Mouse (Mus musculus): ENCODE measurements around the gene Slc5a4a.
A peak's percentile ranks its signal among the peaks of the same experiment; 100 is the strongest.

Slc5a4a gene

GRCm38 (mm10) chr10:76214161-76214560 is 66.9 kb downstream of the Slc5a4a start:
- ATAC-seq (ENCODE audit: insufficient number of reproducible peaks, low FRiP score, low TSS enrichment), result no peak

GRCm38 (mm10) chr10:76217056-76217455 is 69.8 kb downstream of the Slc5a4a start:
- no peak for ATAC-seq (ENCODE audit: insufficient number of reproducible peaks, low FRiP score, low TSS enrichment)

DNA sequence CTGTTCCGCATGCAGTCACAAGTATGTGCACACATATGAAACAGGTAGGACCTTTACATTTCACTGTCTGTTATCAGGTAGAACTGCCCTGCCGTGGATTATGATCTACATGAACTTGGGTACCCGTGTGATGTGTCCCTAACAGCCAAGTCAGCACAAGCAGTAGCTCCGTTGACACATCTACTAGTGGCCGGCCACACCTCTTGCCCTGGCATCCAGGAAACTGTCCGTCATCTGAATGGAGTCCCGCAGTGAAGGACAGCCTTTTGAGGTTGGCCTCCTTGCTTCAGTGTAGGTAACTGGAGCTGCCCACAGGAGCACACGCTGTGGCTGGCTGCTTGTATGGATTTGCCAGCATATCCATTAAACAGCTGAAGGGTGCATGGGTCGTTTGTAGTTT is 71.0 kb downstream of the Slc5a4a start:
- ATAC-seq (ENCODE audit: insufficient number of reproducible peaks, low FRiP score, low TSS enrichment), result no peak

DNA sequence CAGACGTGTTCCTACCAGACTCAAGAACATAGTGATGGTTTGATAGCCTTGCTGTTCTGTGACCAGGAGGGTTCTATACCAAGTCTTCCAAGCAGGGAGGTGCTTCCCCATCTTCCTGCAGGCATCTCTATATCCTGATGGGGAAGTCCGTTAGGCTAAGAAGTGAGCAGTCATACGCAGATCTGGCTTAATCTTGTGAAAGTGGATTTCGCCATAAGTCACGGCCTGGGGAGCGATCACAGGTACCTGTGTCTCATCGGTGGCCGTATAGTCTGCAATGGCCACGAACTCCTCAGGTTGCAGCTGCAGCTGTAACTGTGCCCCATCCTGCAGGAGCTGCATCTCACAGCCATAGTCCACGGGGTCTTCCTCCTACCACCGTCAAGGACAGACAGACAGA is 78.7 kb downstream of the Slc5a4a start:
- no peak for ATAC-seq (ENCODE audit: insufficient number of reproducible peaks, low FRiP score, low TSS enrichment)

DNA sequence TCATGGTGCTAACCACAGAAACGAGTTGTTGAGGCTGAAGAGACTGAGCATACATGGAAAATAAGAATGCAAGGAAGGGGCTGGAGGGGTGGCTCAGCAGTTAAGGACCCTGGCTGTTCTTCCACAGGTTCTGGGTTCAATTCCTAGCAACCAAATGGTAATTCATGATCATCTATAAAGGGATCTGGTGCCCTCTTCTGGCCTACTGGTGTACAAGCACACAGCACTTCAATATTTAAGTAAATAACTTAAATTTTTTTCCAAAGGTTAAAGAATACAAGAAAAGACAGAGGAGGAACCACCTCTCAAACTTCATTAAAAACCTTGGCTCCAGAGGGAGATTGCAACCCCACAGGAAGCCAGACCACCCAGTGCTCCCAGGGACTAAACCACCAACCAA is 82.4 kb downstream of the Slc5a4a start:
- ATAC-seq (ENCODE audit: insufficient number of reproducible peaks, low FRiP score, low TSS enrichment), result no peak

DNA sequence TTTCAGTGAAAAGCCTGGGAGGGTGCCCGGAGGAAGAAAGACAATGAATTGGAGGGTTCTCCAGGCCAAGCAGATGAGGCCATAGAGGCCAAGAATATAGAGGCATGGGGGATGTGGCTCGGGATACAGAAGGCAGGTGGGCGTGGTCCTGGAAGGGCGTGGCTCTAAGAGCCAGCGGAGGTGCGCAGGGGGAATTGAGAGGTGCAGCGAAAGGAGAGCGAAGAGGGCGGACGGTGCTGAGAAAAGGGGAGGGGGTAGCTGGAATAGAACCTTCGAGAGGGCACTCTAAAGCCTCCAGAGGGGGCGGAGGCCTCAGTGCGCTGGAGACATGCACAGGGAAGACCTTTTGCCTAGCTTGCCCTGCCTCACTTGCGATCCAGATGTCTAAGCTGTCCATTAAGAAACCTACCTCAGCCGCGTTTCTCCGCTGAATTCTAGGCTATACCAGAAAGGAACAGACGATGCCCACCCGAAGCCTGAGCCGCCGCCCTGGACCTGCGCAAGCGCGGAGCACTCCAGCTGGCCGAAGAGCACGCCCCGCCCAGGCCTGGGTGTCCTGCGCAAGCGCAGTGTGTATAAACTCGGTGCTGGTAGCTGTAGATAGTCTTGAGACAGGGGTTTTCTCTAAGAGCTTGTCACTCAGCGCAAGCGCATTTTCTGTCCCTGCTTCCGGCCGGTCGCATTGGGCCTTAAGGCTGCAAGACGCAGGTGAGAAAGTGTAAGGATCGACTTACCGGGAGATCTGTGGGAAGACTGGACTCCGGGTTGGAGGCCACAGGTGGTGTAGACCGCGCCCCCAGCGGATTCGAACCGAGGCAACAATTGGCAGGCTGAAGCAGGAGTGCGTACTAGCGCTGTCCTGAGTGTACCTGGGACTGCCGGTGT is 90.3 kb downstream of the Slc5a4a start, which contains the start of gene Prmt2:
Prmt2 (minus strand) TSS at position 525 of the 885 bp plus-strand sequence.
- peak; percentile 97 for ATAC-seq (ENCODE audit: insufficient number of reproducible peaks, low FRiP score, low TSS enrichment)

Measured in cerebellum, adult (tissue).